Mouse (Mus musculus) T-helper 1 cell (primary cell): ENCODE results near the gene Pih1d1.

ENCODE experiments used
- in situ Hi-C: fragments of 300-600 bp; cut with MboI, MseI; formaldehyde crosslinking; loops from one replicate; pipeline ENCODE4 v1.15.1; 2025; ENCODE audit warnings: high pct_unique_total_duplicates

Pih1d1 gene

GRCm38 (mm10) chr7:45192585-45193310, 38.6 kb downstream of the Pih1d1 start:
- in situ Hi-C loops: no loop called here

- in situ Hi-C loops: no loop called here
These were observed 39.3 kb downstream of the Pih1d1 start for GRCm38 (mm10) chr7:45193406-45193805.

GRCm38 (mm10) chr7:45193871-45194785, 40.0 kb downstream of the Pih1d1 start:
- in situ Hi-C loops: no loop called here

GRCm38 (mm10) chr7:45195341-45196175, 41.5 kb downstream of the Pih1d1 start:
- in situ Hi-C loops: no loop called here

- in situ Hi-C loops: no loop called here
These were observed 42.1 kb downstream of the Pih1d1 start for GRCm38 (mm10) chr7:45196176-45196535.

GRCm38 (mm10) chr7:45196994-45197393, 42.9 kb downstream of the Pih1d1 start:
- in situ Hi-C loops: no loop called here

GRCm38 (mm10) chr7:45198435-45198834, 44.3 kb downstream of the Pih1d1 start:
- in situ Hi-C loops: no loop called here

- in situ Hi-C loops: no loop called here
These were observed 44.9 kb downstream of the Pih1d1 start for GRCm38 (mm10) chr7:45198961-45199360.

- in situ Hi-C loops: no loop called here
These were observed 48.6 kb downstream of the Pih1d1 start for GRCm38 (mm10) chr7:45202654-45203053.

GRCm38 (mm10) chr7:45204380-45205143, 50.5 kb downstream of the Pih1d1 start, which contains the start of gene Ccdc155:
TSS of gene Ccdc155 (minus strand) at chr7:45204892.
- in situ Hi-C loops: no loop called here

GRCm38 (mm10) chr7:45208260-45208659, 54.2 kb downstream of the Pih1d1 start:
- in situ Hi-C loops: no loop called here
